Mouse (Mus musculus): Measurements from ENCODE around the gene Hist2h3c2.

DNA sequence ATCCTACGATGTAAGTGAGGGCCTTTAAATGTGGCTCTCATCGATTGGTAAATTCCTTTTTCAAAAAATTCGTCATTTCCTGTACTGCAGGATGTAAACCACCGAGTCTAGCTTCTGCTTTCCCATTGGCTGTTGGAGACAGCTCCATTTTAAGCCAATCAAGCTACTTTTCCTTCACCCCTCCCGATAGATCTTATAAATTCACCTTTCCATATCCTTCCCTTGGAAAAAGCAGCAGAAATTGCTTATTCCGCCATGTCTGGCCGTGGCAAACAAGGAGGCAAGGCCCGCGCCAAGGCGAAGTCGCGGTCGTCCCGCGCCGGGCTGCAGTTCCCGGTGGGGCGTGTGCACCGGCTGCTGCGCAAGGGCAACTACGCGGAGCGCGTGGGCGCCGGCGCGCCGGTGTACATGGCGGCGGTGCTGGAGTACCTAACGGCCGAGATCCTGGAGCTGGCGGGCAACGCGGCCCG is 19.2 kb downstream of the Hist2h3c2 start, which contains the start of the genes Bola1 and Hist2h2ab:
- no peak for TF ChIP-seq CTCF (IDR thresholded peaks at IDR 0.05; ENCODE audit: low read depth)
- TF ChIP-seq EP300 (IDR thresholded peaks at IDR 0.05; ENCODE audit: low read depth) = peak; percentile 45; the same call in 1 of the 2 replicates
